Mouse (Mus musculus) frontal cortex, postnatal 36 days (tissue): ENCODE measurements at regions not wholly inside any gene's neighbourhood (a gene's known extent, or its start where the extent isn't known, plus 50 kb on each side); places are given as distances from the start of the nearest gene placed in this dataset.

Experiments used
- DNase-seq, 2 experiments: peaks; one replicate each; pipeline ENCODE4 v3.0.0; 2022; ENCODE audit warnings: low spot score in 2 of 2

DNA sequence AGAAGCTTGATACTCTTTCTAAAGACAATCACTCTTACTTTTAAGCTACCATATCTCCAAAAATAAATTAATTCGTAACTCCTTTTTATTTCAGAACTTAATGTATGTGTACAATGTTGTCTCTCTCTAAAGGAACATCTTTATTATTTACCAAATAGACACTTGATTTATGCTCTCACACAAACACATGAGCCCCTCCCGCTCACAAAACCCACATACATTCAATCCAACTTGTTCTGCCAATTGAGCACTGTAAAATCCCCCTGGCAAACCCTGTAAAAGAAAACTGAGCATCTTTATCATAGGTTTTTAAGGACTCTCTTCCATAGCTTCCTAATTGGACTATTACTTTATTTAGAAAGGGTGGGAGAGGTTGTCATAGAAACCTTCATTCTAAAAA is 812.5 kb downstream of the Phf3 start:
- no peak for DNase-seq

DNA sequence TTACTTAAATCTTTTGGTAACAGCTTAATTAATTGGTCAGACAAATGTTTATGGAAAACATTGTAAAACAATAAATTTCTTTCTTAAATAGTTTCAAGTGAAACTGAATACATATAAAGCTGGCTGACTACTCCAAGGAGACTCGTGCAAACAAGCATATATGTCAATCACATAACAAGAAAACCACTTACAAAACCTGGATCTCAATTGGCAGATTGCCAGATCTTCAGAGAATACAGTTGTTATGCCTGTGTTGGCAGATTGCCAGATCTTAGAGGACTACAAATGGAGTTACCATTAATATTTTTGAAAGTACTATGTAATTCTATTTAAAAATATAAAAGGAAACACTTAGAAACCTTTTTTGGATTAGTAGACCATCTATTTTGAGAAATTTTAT is 812.9 kb downstream of the Phf3 start:
- no peak for DNase-seq

DNA sequence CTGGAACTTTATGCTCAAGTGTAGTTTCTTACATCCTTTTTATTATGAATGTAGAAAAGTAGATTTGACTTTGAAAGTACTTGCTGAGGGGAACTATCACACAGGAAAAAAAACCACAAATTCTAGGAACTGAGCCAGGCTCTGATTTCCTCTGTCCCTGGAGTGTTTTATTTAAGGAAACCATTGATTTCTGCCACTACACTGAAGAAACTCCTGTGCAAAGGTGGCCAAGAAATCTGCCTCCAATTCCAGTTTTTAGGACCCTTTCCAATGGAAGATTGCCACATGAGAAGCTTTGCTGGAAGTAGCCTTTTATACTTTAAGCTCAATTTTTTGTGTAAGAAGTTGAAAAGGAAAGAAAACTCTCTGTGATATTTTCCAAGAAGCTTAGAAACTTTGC is 856.1 kb downstream of the Phf3 start:
- DNase-seq: peak; percentile 17 to 51

DNA sequence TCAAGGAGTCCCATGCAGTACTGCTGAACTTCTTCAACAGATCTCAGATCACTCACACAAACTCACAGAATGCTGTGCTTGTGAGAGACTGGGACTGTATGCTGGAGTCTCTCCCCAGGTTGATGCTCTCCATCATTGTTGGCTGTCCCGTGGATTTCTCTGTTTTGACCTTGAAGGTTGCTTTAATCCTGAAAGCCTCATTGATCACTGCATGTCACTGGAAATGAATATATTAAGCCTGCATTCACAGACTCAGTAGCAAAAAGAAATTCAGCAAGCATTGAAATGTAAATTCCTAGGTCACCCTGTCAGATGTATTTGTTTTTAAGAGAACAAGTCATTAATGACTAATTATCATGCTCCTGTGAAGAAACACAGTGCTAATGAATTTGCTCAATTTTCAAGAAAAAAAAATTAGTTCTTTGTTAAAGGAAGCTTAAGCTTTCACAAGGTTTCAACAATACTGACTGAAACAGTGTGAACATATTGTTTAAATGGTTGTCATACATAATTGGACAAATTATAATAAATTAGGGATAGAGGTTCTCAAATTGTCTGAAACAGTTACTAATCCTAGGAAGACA is 864.9 kb downstream of the Phf3 start:
- no peak for DNase-seq
